Mouse (Mus musculus): ENCODE data around the gene Rxra. TPM values are rescaled to one million over a fixed set of nuclear protein-coding genes. Genes with fewer than 3 reads are reported as not detected.
A peak's percentile ranks its signal among the peaks of the same experiment; 100 is the strongest.

Gene Rxra
- polyA plus RNA-seq, 1 experiment from 2014 or later = 7.2 TPM

GRCm38 (mm10) chr2:27699574-27699973, 23.3 kb downstream of the Rxra start:
- Histone ChIP-seq H3K9ac (ENCODE audit: low read length) (0 out of 2 replicates have a peak overlapping the region, but pooled peaks have one; percentile 32), H3K9me3 (ENCODE audit: control insufficient read depth, low read length) (no peaks in the 10 kb centered on the region), H3K27me3 (ENCODE audit: control insufficient read depth, insufficient read depth, low read length) (no peaks in the 10 kb centered on the region), H3K4me2 (ENCODE audit: low read depth) (no peak overlapping the region), H3K36me3 (ENCODE audit: control insufficient read depth, insufficient read depth, low read length) (no peaks in the 10 kb centered on the region; the same call in 1 of the 2 replicates), H3K4me3 (ENCODE audit: low read depth, low read length) (no peak overlapping the region), H3K4me1 (ENCODE audit: control insufficient read depth, insufficient read depth, low read length) (peaks cover 21% of the 10 kb centered on the region), H3K27ac (ENCODE audit: low read depth, low read length) (peak overlapping the region; percentile 1; the same call in 1 of the 2 replicates)
- ATAC-seq (ENCODE audit: insufficient read depth, low FRiP score, low TSS enrichment) (no peak), DNase-seq (ENCODE audit: low spot score) (peak; percentile 58)
- 10% methylated on average over 7 of the region's 7 CpGs for WGBS

GRCm38 (mm10) chr2:27702283-27702682, 26.0 kb downstream of the Rxra start:
- 61% methylated on average over 3 of the region's 3 CpGs for WGBS
- Histone ChIP-seq H3K27ac (ENCODE audit: low read depth, low read length) (no peak overlapping the region), H3K4me2 (ENCODE audit: low read depth) (no peak overlapping the region), H3K4me1 (ENCODE audit: control insufficient read depth, insufficient read depth, low read length) (peaks cover 21% of the 10 kb centered on the region), H3K4me3 (ENCODE audit: low read depth, low read length) (no peak overlapping the region), H3K9ac (ENCODE audit: low read length) (no peak overlapping the region), H3K36me3 (ENCODE audit: control insufficient read depth, insufficient read depth, low read length) (no peaks in the 10 kb centered on the region), H3K9me3 (ENCODE audit: control insufficient read depth, low read length) (no peaks in the 10 kb centered on the region), H3K27me3 (ENCODE audit: control insufficient read depth, insufficient read depth, low read length) (no peaks in the 10 kb centered on the region)
- ATAC-seq (ENCODE audit: insufficient read depth, low FRiP score, low TSS enrichment) (no peak), DNase-seq (ENCODE audit: low spot score) (no peak)

- Histone ChIP-seq H3K4me1 (ENCODE audit: control insufficient read depth, insufficient read depth, low read length) (peaks cover 21% of the 10 kb centered on the region), H3K27ac (ENCODE audit: low read depth, low read length) (no peak overlapping the region), H3K27me3 (ENCODE audit: control insufficient read depth, insufficient read depth, low read length) (no peaks in the 10 kb centered on the region), H3K4me3 (ENCODE audit: low read depth, low read length) (no peak overlapping the region), H3K9ac (ENCODE audit: low read length) (no peak overlapping the region; the same call in 1 of the 2 replicates), H3K36me3 (ENCODE audit: control insufficient read depth, insufficient read depth, low read length) (no peaks in the 10 kb centered on the region), H3K9me3 (ENCODE audit: control insufficient read depth, low read length) (no peaks in the 10 kb centered on the region), H3K4me2 (ENCODE audit: low read depth) (no peak overlapping the region)
- WGBS = 75% methylated on average over 10 of the region's 10 CpGs
- ATAC-seq (ENCODE audit: insufficient read depth, low FRiP score, low TSS enrichment) = no peak
- DNase-seq (ENCODE audit: low spot score) = no peak
Measured at GRCm38 (mm10) chr2:27702904-27703666, 26.8 kb downstream of the Rxra start.

GRCm38 (mm10) chr2:27703852-27704640, 27.8 kb downstream of the Rxra start:
- Histone ChIP-seq H3K36me3 (ENCODE audit: control insufficient read depth, insufficient read depth, low read length) (no peaks in the 10 kb centered on the region), H3K27ac (ENCODE audit: low read depth, low read length) (no peak overlapping the region), H3K4me3 (ENCODE audit: low read depth, low read length) (no peak overlapping the region), H3K4me1 (ENCODE audit: control insufficient read depth, insufficient read depth, low read length) (peaks cover 12% of the 10 kb centered on the region), H3K27me3 (ENCODE audit: control insufficient read depth, insufficient read depth, low read length) (no peaks in the 10 kb centered on the region), H3K4me2 (ENCODE audit: low read depth) (no peak overlapping the region), H3K9ac (ENCODE audit: low read length) (no peak overlapping the region), H3K9me3 (ENCODE audit: control insufficient read depth, low read length) (no peaks in the 10 kb centered on the region)
- ATAC-seq (ENCODE audit: insufficient read depth, low FRiP score, low TSS enrichment) (no peak), DNase-seq (ENCODE audit: low spot score) (no peak)
- 70% methylated on average over 9 of the region's 9 CpGs for WGBS

- no peak for DNase-seq (ENCODE audit: low spot score)
- WGBS = 90% methylated on average over 3 of the region's 3 CpGs
- no peak for ATAC-seq (ENCODE audit: insufficient read depth, low FRiP score, low TSS enrichment)
- Histone ChIP-seq H3K27me3 (ENCODE audit: control insufficient read depth, insufficient read depth, low read length) (no peaks in the 10 kb centered on the region), H3K9me3 (ENCODE audit: control insufficient read depth, low read length) (no peaks in the 10 kb centered on the region), H3K4me3 (ENCODE audit: low read depth, low read length) (no peak overlapping the region), H3K36me3 (ENCODE audit: control insufficient read depth, insufficient read depth, low read length) (no peaks in the 10 kb centered on the region), H3K4me2 (ENCODE audit: low read depth) (no peak overlapping the region), H3K9ac (ENCODE audit: low read length) (no peak overlapping the region), H3K4me1 (ENCODE audit: control insufficient read depth, insufficient read depth, low read length) (peaks cover 6% of the 10 kb centered on the region), H3K27ac (ENCODE audit: low read depth, low read length) (no peak overlapping the region)
Measured at GRCm38 (mm10) chr2:27704641-27705040, 28.4 kb downstream of the Rxra start.

GRCm38 (mm10) chr2:27710871-27711382, 34.7 kb downstream of the Rxra start:
- ATAC-seq (ENCODE audit: insufficient read depth, low FRiP score, low TSS enrichment) (no peak), DNase-seq (ENCODE audit: low spot score) (no peak)
- no peak overlapping the region for H3K4me2 ChIP-seq (ENCODE audit: low read depth)
- H3K9me3 ChIP-seq (ENCODE audit: control insufficient read depth, low read length) = no peaks in the 10 kb centered on the region
- H3K9ac ChIP-seq (ENCODE audit: low read length) = no peak overlapping the region
- 61% methylated on average over 3 of the region's 3 CpGs for WGBS
- H3K4me3 ChIP-seq (ENCODE audit: low read depth, low read length) = no peak overlapping the region
- no peak overlapping the region for H3K27ac ChIP-seq (ENCODE audit: low read depth, low read length)
- peaks cover 18% of the 10 kb centered on the region for H3K4me1 ChIP-seq (ENCODE audit: control insufficient read depth, insufficient read depth, low read length)
- no peaks in the 10 kb centered on the region for H3K36me3 ChIP-seq (ENCODE audit: control insufficient read depth, insufficient read depth, low read length)
- H3K27me3 ChIP-seq (ENCODE audit: control insufficient read depth, insufficient read depth, low read length) = no peaks in the 10 kb centered on the region

- Histone ChIP-seq H3K4me1 (ENCODE audit: control insufficient read depth, insufficient read depth, low read length) (peaks cover 18% of the 10 kb centered on the region), H3K4me2 (ENCODE audit: low read depth) (no peak overlapping the region), H3K9me3 (ENCODE audit: control insufficient read depth, low read length) (no peaks in the 10 kb centered on the region), H3K27me3 (ENCODE audit: control insufficient read depth, insufficient read depth, low read length) (no peaks in the 10 kb centered on the region), H3K4me3 (ENCODE audit: low read depth, low read length) (no peak overlapping the region), H3K27ac (ENCODE audit: low read depth, low read length) (no peak overlapping the region), H3K36me3 (ENCODE audit: control insufficient read depth, insufficient read depth, low read length) (no peaks in the 10 kb centered on the region), H3K9ac (ENCODE audit: low read length) (no peak overlapping the region)
- ATAC-seq (ENCODE audit: insufficient read depth, low FRiP score, low TSS enrichment) (no peak), DNase-seq (ENCODE audit: low spot score) (no peak)
- 84% methylated on average over 5 of the region's 5 CpGs for WGBS
Measured at GRCm38 (mm10) chr2:27712626-27713025, 36.4 kb downstream of the Rxra start.

- no peaks in the 10 kb centered on the region for H3K27me3 ChIP-seq (ENCODE audit: control insufficient read depth, insufficient read depth, low read length)
- no peak overlapping the region for H3K9ac ChIP-seq (ENCODE audit: low read length)
- no peak for DNase-seq (ENCODE audit: low spot score)
- no peak overlapping the region for H3K27ac ChIP-seq (ENCODE audit: low read depth, low read length)
- no peak overlapping the region for H3K4me3 ChIP-seq (ENCODE audit: low read depth, low read length)
- 93% methylated on average over 3 of the region's 3 CpGs for WGBS
- no peak for ATAC-seq (ENCODE audit: insufficient read depth, low FRiP score, low TSS enrichment)
- peaks cover 18% of the 10 kb centered on the region for H3K4me1 ChIP-seq (ENCODE audit: control insufficient read depth, insufficient read depth, low read length)
- H3K4me2 ChIP-seq (ENCODE audit: low read depth) = no peak overlapping the region
- no peaks in the 10 kb centered on the region for H3K9me3 ChIP-seq (ENCODE audit: control insufficient read depth, low read length)
- no peaks in the 10 kb centered on the region for H3K36me3 ChIP-seq (ENCODE audit: control insufficient read depth, insufficient read depth, low read length)
Measured at GRCm38 (mm10) chr2:27713378-27713777, 37.1 kb downstream of the Rxra start.
